17 mouse cellular contexts compared by ENCODE assay signal in the genomic region with DNA sequence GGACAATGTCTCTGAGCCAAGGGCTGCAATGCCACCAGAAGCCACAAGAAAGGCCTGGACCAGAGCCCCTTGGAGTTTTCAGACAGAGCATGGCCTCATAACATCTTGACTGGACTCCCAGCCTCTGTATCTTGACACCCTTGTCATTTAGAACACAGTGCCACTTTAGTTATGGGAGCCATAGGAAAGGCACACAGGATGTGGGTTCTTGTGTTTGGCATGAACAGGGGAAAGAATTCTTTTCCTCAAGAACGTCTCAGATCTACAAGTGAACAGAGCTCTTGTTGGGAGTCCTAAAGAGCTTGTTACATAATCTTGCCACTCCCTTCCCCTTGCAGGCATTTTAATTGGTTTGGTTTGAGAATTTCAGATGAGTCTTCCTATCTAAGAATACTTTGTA. TPM values are rescaled to one million over a fixed set of nuclear protein-coding genes. Genes with fewer than 3 reads are reported as not detected.
"Had no signal": no experiment of that assay in that cellular context is flagged by ENCODE, and none has a peak within 500 bp of the region (broad histone marks: within the 10 kb centered on the region; RNA-seq: fewer than 3 reads in every experiment).

No protein-coding gene starts in this region.

- ATAC-seq: intestine, postnatal 0 days had no signal

- DNase-seq: kidney, adult 8-10 months; kidney, postnatal 25 days; lung, embryonic 14.5 days; midbrain, embryonic 14.5 days; retina, postnatal 1 day; right cerebral cortex, postnatal 4 days; thymus, postnatal 36 days had no signal

- H3K4me3 ChIP-seq: left cerebral cortex, adult 2 months; limb, embryonic 10.5 days; liver, embryonic 15.5 days; neural tube, embryonic 13.5 days; stomach, embryonic 15.5 days had no signal

- H3K4me1 ChIP-seq: liver, embryonic 15.5 days; stomach, embryonic 15.5 days had no signal

RNA-seq across cellular contexts. Expression of a gene that starts 5.3 kb away (rescaled TPM):
- total RNA-seq: left cerebral cortex, adult 2 months; megakaryocyte progenitor cell, adult 5-6 weeks; monocyte, adult 5-6 weeks had no signal
- polyA plus RNA-seq: limb, embryonic 10.5 days; liver, embryonic 11.5 days; liver, embryonic 15.5 days; midbrain, embryonic 14.5 days; neural tube, embryonic 13.5 days; spleen, adult 2 months had no signal
